ENCODE assay signal across 8 mouse cellular contexts in the genomic region with DNA sequence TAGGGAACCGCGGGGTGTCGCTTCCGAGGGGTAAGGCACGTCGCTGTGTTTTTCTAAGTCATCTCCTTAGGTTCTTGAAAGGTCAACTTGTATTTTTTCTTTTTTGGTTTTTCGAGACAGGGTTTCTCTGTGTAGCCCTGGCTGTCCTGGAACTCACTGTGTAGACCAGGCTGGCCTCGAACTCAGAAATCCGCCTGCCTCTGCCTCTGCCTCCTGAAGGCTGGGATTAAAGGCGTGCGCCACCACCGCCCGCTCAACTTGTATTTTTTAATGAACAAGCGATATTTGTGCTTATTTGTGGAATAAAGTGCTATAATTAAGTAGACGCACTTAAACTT. TPM values are rescaled to one million over a fixed set of nuclear protein-coding genes. Genes with fewer than 3 reads are reported as not detected.
DNase-seq lines count a peak whose midpoint lies in the region; ATAC-seq and TF ChIP-seq lines count a peak whose summit lies in the region.
"Not testable (repeated sequence)": the region's sequence is repeated elsewhere in the genome, so short reads cannot be mapped to it uniquely, and the experiment has no call there.

No protein-coding gene starts in this region.

- 40% methylated on average over 15 of the region's 15 CpGs for WGBS in embryonic facial prominence, embryonic 13.5 days
- 40% methylated on average over 15 of the region's 15 CpGs for WGBS in hindbrain, embryonic 13.5 days
- 41% methylated on average over 15 of the region's 15 CpGs for WGBS in kidney, postnatal 0 days
- 21% methylated on average over 15 of the region's 15 CpGs for WGBS in liver, embryonic 14.5 days (ENCODE audit: insufficient replicate concordance)
- 38% methylated on average over 15 of the region's 15 CpGs for WGBS in midbrain, embryonic 12.5 days
- 21% methylated on average over 15 of the region's 15 CpGs for WGBS in olfactory bulb, adult 2 months

- ATAC-seq in embryonic facial prominence, embryonic 13.5 days (ENCODE audit: insufficient number of reproducible peaks, insufficient read depth, low FRiP score, low TSS enrichment, low read depth); hindbrain, embryonic 13.5 days (ENCODE audit: low FRiP score); kidney, postnatal 0 days (replicated peaks; ENCODE audit: low FRiP score, low read depth); midbrain, embryonic 12.5 days (ENCODE audit: low FRiP score, low read depth): not testable (repeated sequence)
- ATAC-seq in liver, embryonic 14.5 days (ENCODE audit: insufficient read depth): peak; percentile 19

- not testable (repeated sequence) for H3K9ac ChIP-seq in embryonic facial prominence, embryonic 13.5 days; kidney, postnatal 0 days (ENCODE audit: low read depth, low read length)
- peak overlapping the region; percentile 80; the same call in 1 of the 2 replicates for H3K9ac ChIP-seq in hindbrain, embryonic 13.5 days
- peak overlapping the region; percentile 9; the same call in 1 of the 2 replicates for H3K9ac ChIP-seq in liver, embryonic 14.5 days (replicated peaks)
- H3K9ac ChIP-seq in midbrain, embryonic 12.5 days (replicated peaks): peak overlapping the region; percentile 34; the same call in 1 of the 2 replicates

- TF ChIP-seq CTCF in E14TG2a.4 (conservative IDR thresholded peaks at IDR 0.05; ENCODE audit: low read length); gastrocnemius, adult 2 months (IDR thresholded peaks at IDR 0.05); kidney, postnatal 0 days (IDR thresholded peaks at IDR 0.05; ENCODE audit: low read depth); liver, embryonic 14.5 days (IDR thresholded peaks at IDR 0.05; ENCODE audit: low read depth); olfactory bulb, adult 2 months (IDR thresholded peaks at IDR 0.05; ENCODE audit: insufficient read depth, low read depth, low read length): not testable (repeated sequence)

- not testable (repeated sequence) for DNase-seq in gastrocnemius, adult 2 months; kidney, postnatal 0 days (ENCODE audit: low spot score); liver, embryonic 14.5 days (ENCODE audit: low read depth in 3 of 3, low spot score in 3 of 3)

- not testable (repeated sequence) for TF ChIP-seq POLR2A in olfactory bulb, adult 2 months (IDR thresholded peaks at IDR 0.05; ENCODE audit: insufficient read depth, low read depth, low read length)

- H3K4me2 ChIP-seq in embryonic facial prominence, embryonic 13.5 days: peak overlapping the region; percentile 40
- H3K4me2 ChIP-seq in hindbrain, embryonic 13.5 days: peak overlapping the region; percentile 41
- H3K4me2 ChIP-seq in kidney, postnatal 0 days (ENCODE audit: low read length): peak overlapping the region; percentile 38
- H3K4me2 ChIP-seq in liver, embryonic 14.5 days (ENCODE audit: low read depth): peak overlapping the region; percentile 51
- H3K4me2 ChIP-seq in midbrain, embryonic 12.5 days (replicated peaks): peak overlapping the region; percentile 52

- peaks cover 26% of the 10 kb centered on the region for H3K36me3 ChIP-seq in E14TG2a.4 (ENCODE audit: insufficient read depth, low read length)
- not testable (repeated sequence) for H3K36me3 ChIP-seq in embryonic facial prominence, embryonic 13.5 days; hindbrain, embryonic 13.5 days; kidney, postnatal 0 days (ENCODE audit: insufficient read depth, low read length); liver, embryonic 14.5 days (replicated peaks; ENCODE audit: control insufficient read depth, insufficient read depth, low read depth); midbrain, embryonic 12.5 days

- not testable (repeated sequence) for H3K27ac ChIP-seq in embryonic facial prominence, embryonic 13.5 days; kidney, postnatal 0 days; liver, embryonic 14.5 days; olfactory bulb, adult 2 months (ENCODE audit: insufficient read depth, low read depth, low read length)
- peak overlapping the region; percentile 87; the same call in 1 of the 2 replicates for H3K27ac ChIP-seq in gastrocnemius, adult 2 months
- peak overlapping the region; percentile 88; the same call in 1 of the 2 replicates for H3K27ac ChIP-seq in hindbrain, embryonic 13.5 days
- H3K27ac ChIP-seq in midbrain, embryonic 12.5 days (replicated peaks): peak overlapping the region; percentile 86; the same call in 1 of the 2 replicates

- H3K27me3 ChIP-seq in E14TG2a.4 (ENCODE audit: insufficient read depth, low read length); hindbrain, embryonic 13.5 days; kidney, postnatal 0 days (ENCODE audit: insufficient read depth, low read length); liver, embryonic 14.5 days (ENCODE audit: control insufficient read depth, insufficient read depth, low read length); midbrain, embryonic 12.5 days: not testable (repeated sequence)
- peaks cover 14% of the 10 kb centered on the region; the same call in 1 of the 2 replicates for H3K27me3 ChIP-seq in embryonic facial prominence, embryonic 13.5 days

- not testable (repeated sequence) for H3K4me1 ChIP-seq in E14TG2a.4 (replicated peaks; ENCODE audit: low read depth, low read length); embryonic facial prominence, embryonic 13.5 days; kidney, postnatal 0 days (replicated peaks; ENCODE audit: insufficient read depth, low read length); liver, embryonic 14.5 days (replicated peaks; ENCODE audit: control insufficient read depth in 2 of 2, insufficient read depth in 2 of 2, low read length in 1 of 2); midbrain, embryonic 12.5 days; olfactory bulb, adult 2 months (ENCODE audit: control insufficient read depth, insufficient read depth, low read length)
- H3K4me1 ChIP-seq in hindbrain, embryonic 13.5 days (replicated peaks): peaks cover 12% of the 10 kb centered on the region

- intact Hi-C loops in gastrocnemius, adult 2 months (cut with DNase I): loop anchor here (10.0 kb wide), 1 partner anchor 666 kb away; no protein-coding TSS in a partner anchor

- not testable (repeated sequence) for TF ChIP-seq EP300 in liver, embryonic 14.5 days (IDR thresholded peaks at IDR 0.05; ENCODE audit: low read depth)

- not testable (repeated sequence) for H3K9me3 ChIP-seq in E14TG2a.4 (ENCODE audit: low read length); embryonic facial prominence, embryonic 13.5 days; hindbrain, embryonic 13.5 days; kidney, postnatal 0 days (replicated peaks; ENCODE audit: low read length); liver, embryonic 14.5 days (ENCODE audit: control insufficient read depth, low read length); midbrain, embryonic 12.5 days

- H3K4me3 ChIP-seq in E14TG2a.4 (replicated peaks; ENCODE audit: low read length): peak overlapping the region; percentile 84
- H3K4me3 ChIP-seq in embryonic facial prominence, embryonic 13.5 days: peak overlapping the region; percentile 57
- peak overlapping the region; percentile 85 for H3K4me3 ChIP-seq in gastrocnemius, adult 2 months
- H3K4me3 ChIP-seq in hindbrain, embryonic 13.5 days: peak overlapping the region; percentile 54
- H3K4me3 ChIP-seq in kidney, postnatal 0 days (replicated peaks; ENCODE audit: low read depth, low read length): peak overlapping the region; percentile 52
- peak overlapping the region; percentile 51 to 71 for H3K4me3 ChIP-seq in liver, embryonic 14.5 days (ENCODE audit: insufficient read depth in 1 of 2, low read depth in 2 of 2, low read length in 2 of 2)
- peak overlapping the region; percentile 64 for H3K4me3 ChIP-seq in midbrain, embryonic 12.5 days
- peak overlapping the region; percentile 86 for H3K4me3 ChIP-seq in olfactory bulb, adult 2 months (ENCODE audit: insufficient read depth, low read depth, low read length)

RNA-seq across cellular contexts. Expression of gene Hccs, which starts 0.5 kb away (rescaled TPM):
- 33.5 and 34.1 TPM in 2 replicates for polyA plus RNA-seq in embryonic facial prominence, embryonic 13.5 days (2015; fragmentation: Nextera tagmentation; extraction: Ambion mirVana)
- total RNA-seq in gastrocnemius, adult 2 months (2021): 10 to 100 TPM; 21.7 to 44.6 TPM
- polyA plus RNA-seq in hindbrain, embryonic 13.5 days (2015; fragmentation: Nextera tagmentation; extraction: Ambion mirVana): 36.3 and 38.4 TPM in 2 replicates
- polyA plus RNA-seq in kidney, postnatal 0 days (2015; fragmentation: Nextera tagmentation; extraction: Ambion mirVana): 36.5 and 37.2 TPM in 2 replicates
- 4.0 and 5.8 TPM in 2 replicates for polyA plus RNA-seq in liver, embryonic 14.5 days (2012; rRNA removed)
- polyA plus RNA-seq in liver, embryonic 14.5 days (2014; fragmentation: Nextera tagmentation; extraction: Ambion mirVana): 11.0 and 11.7 TPM in 2 replicates
- polyA plus RNA-seq in midbrain, embryonic 12.5 days (2016; fragmentation: Nextera tagmentation; extraction: Ambion mirVana): 51.4 and 53.3 TPM in 2 replicates
- not detected in 2 replicates for polyA plus RNA-seq in olfactory bulb, adult 2 months (2012; ENCODE audit: insufficient read depth, insufficient read length, low replicate concordance, missing spikeins)
